Mouse (Mus musculus): ENCODE data around the gene Mbtps2. TPM values are rescaled to one million over a fixed set of nuclear protein-coding genes. Genes with fewer than 3 reads are reported as not detected.

Gene Mbtps2
- polyA plus RNA-seq, 1 experiment from 2014 or later: 32.1 TPM

- ATAC-seq (ENCODE audit: low read depth): no peak
- no peaks in the 10 kb centered on the region for H3K9me3 ChIP-seq
- H3K4me2 ChIP-seq: no peak overlapping the region
- H3K36me3 ChIP-seq: no peaks in the 10 kb centered on the region
- H3K4me1 ChIP-seq (replicated peaks): peaks cover 13% of the 10 kb centered on the region
- no peak overlapping the region for H3K4me3 ChIP-seq
- 90% methylated on average over 6 of the region's 6 CpGs for WGBS
- H3K27ac ChIP-seq (replicated peaks): no peak overlapping the region
- no peak overlapping the region for H3K9ac ChIP-seq
- no peaks in the 10 kb centered on the region for H3K27me3 ChIP-seq
Observed at GRCm38 (mm10) chrX:157595927-157596326, 2.6 kb downstream of the Mbtps2 start.

- Histone ChIP-seq H3K27ac (replicated peaks) (no peak overlapping the region), H3K9me3 (no peaks in the 10 kb centered on the region), H3K4me1 (replicated peaks) (peaks cover 13% of the 10 kb centered on the region), H3K4me3 (no peak overlapping the region), H3K4me2 (no peak overlapping the region), H3K27me3 (no peaks in the 10 kb centered on the region), H3K36me3 (peaks cover 9% of the 10 kb centered on the region), H3K9ac (no peak overlapping the region)
- no peak for ATAC-seq (ENCODE audit: low read depth)
- 75% methylated on average over 2 of the region's 2 CpGs for WGBS
Observed at GRCm38 (mm10) chrX:157594606-157595005, 3.9 kb downstream of the Mbtps2 start.

GRCm38 (mm10) chrX:157587001-157587400 is 11.5 kb downstream of the Mbtps2 start:
- Histone ChIP-seq H3K27me3 (no peaks in the 10 kb centered on the region), H3K4me1 (replicated peaks) (no peaks in the 10 kb centered on the region), H3K27ac (replicated peaks) (no peak overlapping the region), H3K36me3 (peaks cover 11% of the 10 kb centered on the region), H3K4me2 (no peak overlapping the region), H3K4me3 (no peak overlapping the region), H3K9ac (no peak overlapping the region), H3K9me3 (no peaks in the 10 kb centered on the region)
- WGBS: 58% methylated on average over 5 of the region's 5 CpGs
- ATAC-seq (ENCODE audit: low read depth): no peak

GRCm38 (mm10) chrX:157586397-157586796 is 12.1 kb downstream of the Mbtps2 start:
- H3K4me2 ChIP-seq: no peak overlapping the region
- H3K4me1 ChIP-seq (replicated peaks): no peaks in the 10 kb centered on the region
- H3K4me3 ChIP-seq: no peak overlapping the region
- no peak overlapping the region for H3K9ac ChIP-seq
- no peaks in the 10 kb centered on the region for H3K9me3 ChIP-seq
- no peak overlapping the region for H3K27ac ChIP-seq (replicated peaks)
- H3K36me3 ChIP-seq: peaks cover 11% of the 10 kb centered on the region
- H3K27me3 ChIP-seq: no peaks in the 10 kb centered on the region
- no peak for ATAC-seq (ENCODE audit: low read depth)

- Histone ChIP-seq H3K27ac (replicated peaks) (no peak overlapping the region), H3K36me3 (0 out of 2 replicates have a peak, but pooled peaks cover under 1% of the 10 kb centered on the region), H3K4me2 (no peak overlapping the region), H3K4me1 (replicated peaks) (no peaks in the 10 kb centered on the region), H3K4me3 (no peak overlapping the region), H3K9ac (no peak overlapping the region), H3K9me3 (no peaks in the 10 kb centered on the region), H3K27me3 (no peaks in the 10 kb centered on the region)
- ATAC-seq (ENCODE audit: low read depth): no peak
- WGBS: 73% methylated on average over 6 of the region's 6 CpGs
Observed at GRCm38 (mm10) chrX:157579108-157579614, 19.4 kb downstream of the Mbtps2 start.

GRCm38 (mm10) chrX:157574683-157575082 is 23.8 kb downstream of the Mbtps2 start:
- no peaks in the 10 kb centered on the region for H3K27me3 ChIP-seq
- H3K36me3 ChIP-seq: 0 out of 2 replicates have a peak, but pooled peaks cover 8% of the 10 kb centered on the region
- 88% methylated on average over 2 of the region's 2 CpGs for WGBS
- no peak overlapping the region for H3K4me2 ChIP-seq
- H3K4me1 ChIP-seq (replicated peaks): no peaks in the 10 kb centered on the region
- no peak for ATAC-seq (ENCODE audit: low read depth)
- no peak overlapping the region for H3K9ac ChIP-seq
- no peaks in the 10 kb centered on the region for H3K9me3 ChIP-seq
- H3K4me3 ChIP-seq: no peak overlapping the region
- H3K27ac ChIP-seq (replicated peaks): no peak overlapping the region

- Histone ChIP-seq H3K4me3 (no peak within 1 kb of the TSS), H3K4me2 (no peak within 1 kb of the TSS), H3K36me3 (peaks cover 14% of the 10 kb centered on the region; the same call in 1 of the 2 replicates), H3K4me1 (replicated peaks) (no peaks in the 10 kb centered on the region), H3K9ac (no peak within 1 kb of the TSS), H3K27me3 (no peaks in the 10 kb centered on the region), H3K9me3 (no peaks in the 10 kb centered on the region), H3K27ac (replicated peaks) (no peak within 1 kb of the TSS)
- no peak for ATAC-seq (ENCODE audit: low read depth)
- 93% methylated on average over 26 of the region's 26 CpGs for WGBS
Observed at GRCm38 (mm10) chrX:157568840-157569239, 29.7 kb downstream of the Mbtps2 start, which contains the start of gene Yy2. TSS of gene Yy2 (minus strand) at chrX:157568985.

GRCm38 (mm10) chrX:157563794-157564193 is 34.7 kb downstream of the Mbtps2 start:
- H3K9me3 ChIP-seq: no peaks in the 10 kb centered on the region
- no peak overlapping the region for H3K9ac ChIP-seq
- 79% methylated on average over 10 of the region's 10 CpGs for WGBS
- ATAC-seq (ENCODE audit: low read depth): no peak
- H3K4me2 ChIP-seq: no peak overlapping the region
- H3K27me3 ChIP-seq: no peaks in the 10 kb centered on the region
- no peak overlapping the region for H3K27ac ChIP-seq (replicated peaks)
- no peaks in the 10 kb centered on the region for H3K4me1 ChIP-seq (replicated peaks)
- H3K36me3 ChIP-seq: peaks cover 7% of the 10 kb centered on the region; the same call in 1 of the 2 replicates
- no peak overlapping the region for H3K4me3 ChIP-seq

- ATAC-seq (ENCODE audit: low read depth): peak; percentile 65
Observed at GRCm38 (mm10) chrX:157547082-157547481, 51.4 kb downstream of the Mbtps2 start.

GRCm38 (mm10) chrX:157506400-157506799 is 92.1 kb downstream of the Mbtps2 start:
- Histone ChIP-seq H3K27ac (replicated peaks) (no peak overlapping the region), H3K4me3 (no peak overlapping the region), H3K4me2 (no peak overlapping the region), H3K36me3 (no peaks in the 10 kb centered on the region), H3K4me1 (replicated peaks) (no peaks in the 10 kb centered on the region), H3K9ac (no peak overlapping the region), H3K9me3 (no peaks in the 10 kb centered on the region), H3K27me3 (no peaks in the 10 kb centered on the region)
- 68% methylated on average over 5 of the region's 5 CpGs for WGBS
- no peak for ATAC-seq (ENCODE audit: low read depth)

More at GRCm38 (mm10) chrX:157547082-157547481, 51.4 kb downstream of the Mbtps2 start:
- no peaks in the 10 kb centered on the region for H3K27me3 ChIP-seq
- H3K4me1 ChIP-seq (replicated peaks): 0 out of 2 replicates have a peak, but pooled peaks cover 3% of the 10 kb centered on the region
- no peaks in the 10 kb centered on the region for H3K36me3 ChIP-seq
- H3K4me2 ChIP-seq: no peak overlapping the region
- H3K27ac ChIP-seq (replicated peaks): no peak overlapping the region
- WGBS: 18% methylated on average over 3 of the region's 3 CpGs
- no peak overlapping the region for H3K9ac ChIP-seq
- H3K4me3 ChIP-seq: no peak overlapping the region
- H3K9me3 ChIP-seq: no peaks in the 10 kb centered on the region

GRCm38 (mm10) chrX:157504506-157504905 is 94.0 kb downstream of the Mbtps2 start:
- Histone ChIP-seq H3K36me3 (no peaks in the 10 kb centered on the region), H3K27ac (replicated peaks) (no peak overlapping the region), H3K4me2 (no peak overlapping the region), H3K4me1 (replicated peaks) (no peaks in the 10 kb centered on the region), H3K4me3 (no peak overlapping the region), H3K9me3 (no peaks in the 10 kb centered on the region), H3K9ac (no peak overlapping the region), H3K27me3 (no peaks in the 10 kb centered on the region)
- WGBS: 65% methylated on average over 1 of the region's 1 CpGs
- no peak for ATAC-seq (ENCODE audit: low read depth)

GRCm38 (mm10) chrX:157501871-157502270 is 96.6 kb downstream of the Mbtps2 start:
- Histone ChIP-seq H3K36me3 (no peaks in the 10 kb centered on the region), H3K9me3 (no peaks in the 10 kb centered on the region), H3K4me2 (no peak overlapping the region), H3K27me3 (no peaks in the 10 kb centered on the region), H3K4me3 (no peak overlapping the region), H3K27ac (replicated peaks) (no peak overlapping the region), H3K9ac (no peak overlapping the region), H3K4me1 (replicated peaks) (no peaks in the 10 kb centered on the region)
- ATAC-seq (ENCODE audit: low read depth): no peak
- 48% methylated on average over 2 of the region's 2 CpGs for WGBS

GRCm38 (mm10) chrX:157500004-157500403 is 98.5 kb downstream of the Mbtps2 start:
- no peak overlapping the region for H3K4me2 ChIP-seq
- no peak overlapping the region for H3K4me3 ChIP-seq
- 80% methylated on average over 8 of the region's 8 CpGs for WGBS
- ATAC-seq (ENCODE audit: low read depth): no peak
- H3K4me1 ChIP-seq (replicated peaks): no peaks in the 10 kb centered on the region
- H3K9me3 ChIP-seq: no peaks in the 10 kb centered on the region
- no peak overlapping the region for H3K27ac ChIP-seq (replicated peaks)
- H3K36me3 ChIP-seq: no peaks in the 10 kb centered on the region
- no peak overlapping the region for H3K9ac ChIP-seq
- H3K27me3 ChIP-seq: no peaks in the 10 kb centered on the region
